Mouse (Mus musculus) erythroblast, embryonic 14.5 days (primary cell): ENCODE data around the gene Ces3b. TPM values are rescaled to one million over a fixed set of nuclear protein-coding genes. Genes with fewer than 3 reads are reported as not detected.
"Not testable (repeated sequence)": the region's sequence is repeated elsewhere in the genome, so short reads cannot be mapped to it uniquely, and the experiment has no call there.

Experiments
- H3K27me3 ChIP-seq: 2 replicates; pipeline ENCODE4 v1.6.1; 2012; ENCODE audit warnings: inconsistent platforms; ENCODE audit not compliant: control insufficient read depth
- H3K36me3 ChIP-seq: 2 replicates; pipeline ENCODE4 v1.6.1; 2012; ENCODE audit warnings: mild to moderate bottlenecking, inconsistent platforms; ENCODE audit not compliant: control insufficient read depth
- H3K4me1 ChIP-seq: 2 replicates; pipeline ENCODE4 v1.6.1; 2012; ENCODE audit warnings: inconsistent platforms; ENCODE audit not compliant: control insufficient read depth
- H3K4me3 ChIP-seq: replicated peaks from 2 replicates; pipeline ENCODE3; 2012; ENCODE audit warnings: moderate library complexity, mild to moderate bottlenecking, inconsistent platforms
- H3K9me3 ChIP-seq: 2 replicates; pipeline ENCODE4 v1.6.1; 2012; ENCODE audit warnings: low read length, inconsistent platforms, mixed read lengths; ENCODE audit not compliant: control insufficient read depth
- GATA1 ChIP-seq: IDR thresholded peaks from 2 replicates; pipeline ENCODE4 v1.6.1; 2012; ENCODE audit warnings: low read length, inconsistent platforms, mixed read lengths
- TAL1 ChIP-seq: IDR thresholded peaks from 3 replicates; pipeline ENCODE4 v1.6.1; 2012; ENCODE audit warnings: low read length, inconsistent platforms, mixed read lengths
- polyA plus RNA-seq: library from polyadenylated mRNA; stranded (reverse); fragments of >175 nt; gene quantifications from 2 replicates; pipeline ENCODE4 v1.2.3, GENCODE M21; 2012

The Ces3b gene
- polyA plus RNA-seq, 1 experiment = not detected

DNA sequence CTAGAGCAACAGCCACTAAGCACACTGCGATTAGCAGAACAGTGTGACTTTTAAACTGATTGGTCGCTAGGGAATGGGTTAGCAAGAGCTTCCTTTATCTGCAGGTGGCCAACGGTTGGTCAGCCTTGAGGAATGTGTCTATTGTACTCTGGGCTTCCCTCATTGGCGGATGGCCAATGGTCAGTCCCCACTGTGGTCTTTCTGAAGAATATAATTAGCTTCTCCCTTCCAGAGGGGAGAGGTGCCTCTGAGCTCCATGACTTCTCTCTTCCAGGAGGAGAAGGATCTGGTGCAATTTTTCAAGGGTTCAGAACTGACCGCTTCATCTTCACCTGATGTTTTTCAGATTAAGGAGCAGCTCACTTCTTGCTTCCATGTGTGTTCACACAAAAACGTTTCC, 6.5 kb upstream of the Ces3b start:
- no peaks in the 10 kb centered on the region for H3K9me3 ChIP-seq
- no peaks in the 10 kb centered on the region for H3K27me3 ChIP-seq
- H3K4me3 ChIP-seq = no peak overlapping the region
- TF ChIP-seq GATA1 (no peak), TAL1 (no peak)
- no peaks in the 10 kb centered on the region for H3K4me1 ChIP-seq
- H3K36me3 ChIP-seq = no peaks in the 10 kb centered on the region

DNA sequence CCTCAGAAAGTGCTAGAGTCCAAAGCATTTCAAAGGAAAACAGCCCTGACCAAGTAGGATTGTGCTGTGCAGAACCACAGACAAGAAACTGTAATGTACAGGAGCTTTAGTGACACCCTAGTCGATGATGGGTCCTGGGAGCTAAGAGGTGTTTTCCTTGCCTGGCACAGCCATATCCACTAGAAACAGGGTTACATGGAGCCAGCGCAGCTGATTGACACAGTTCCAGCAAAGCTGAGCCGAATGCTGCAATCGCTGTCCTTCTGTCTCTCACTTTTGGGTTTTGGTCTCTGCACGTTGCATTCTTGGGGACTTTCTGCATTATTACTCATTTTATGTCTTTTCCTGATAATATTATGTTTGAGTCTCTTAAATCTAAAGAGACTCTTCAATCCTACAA, 5.0 kb upstream of the Ces3b start:
- H3K4me1 ChIP-seq = no peaks in the 10 kb centered on the region
- TF ChIP-seq GATA1 (no peak), TAL1 (no peak)
- no peaks in the 10 kb centered on the region for H3K27me3 ChIP-seq
- H3K4me3 ChIP-seq = no peak overlapping the region
- no peaks in the 10 kb centered on the region for H3K36me3 ChIP-seq
- H3K9me3 ChIP-seq = no peaks in the 10 kb centered on the region

DNA sequence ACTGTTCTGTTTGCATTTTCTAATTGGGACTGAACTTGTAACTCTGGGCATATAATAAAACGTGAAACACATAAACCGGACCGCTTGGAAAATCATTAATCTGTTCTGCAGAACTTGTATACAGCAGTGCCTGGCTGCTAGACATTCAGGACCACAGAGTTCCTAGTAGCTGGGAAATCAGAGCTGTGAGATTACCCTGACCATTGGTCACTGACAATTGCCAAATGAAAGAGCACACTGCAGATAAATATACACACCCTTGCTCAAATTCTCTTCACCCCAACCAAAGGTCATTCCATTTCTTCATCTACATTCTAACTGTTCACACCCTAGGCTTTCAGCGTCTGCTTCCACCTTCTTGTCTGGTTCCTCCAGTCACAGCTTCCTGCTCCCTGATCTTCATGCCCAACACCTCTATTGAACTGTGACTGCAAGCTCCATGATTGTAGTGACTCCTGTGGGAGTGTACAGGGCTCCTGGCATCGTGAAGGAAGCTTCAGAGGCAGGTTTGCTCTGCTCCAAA, 2.7 kb upstream of the Ces3b start:
- no peaks in the 10 kb centered on the region for H3K9me3 ChIP-seq
- no peaks in the 10 kb centered on the region for H3K36me3 ChIP-seq
- no peak overlapping the region for H3K4me3 ChIP-seq
- H3K4me1 ChIP-seq = no peaks in the 10 kb centered on the region
- H3K27me3 ChIP-seq = no peaks in the 10 kb centered on the region
- no peak for TF ChIP-seq TAL1
- no peak for TF ChIP-seq GATA1

DNA sequence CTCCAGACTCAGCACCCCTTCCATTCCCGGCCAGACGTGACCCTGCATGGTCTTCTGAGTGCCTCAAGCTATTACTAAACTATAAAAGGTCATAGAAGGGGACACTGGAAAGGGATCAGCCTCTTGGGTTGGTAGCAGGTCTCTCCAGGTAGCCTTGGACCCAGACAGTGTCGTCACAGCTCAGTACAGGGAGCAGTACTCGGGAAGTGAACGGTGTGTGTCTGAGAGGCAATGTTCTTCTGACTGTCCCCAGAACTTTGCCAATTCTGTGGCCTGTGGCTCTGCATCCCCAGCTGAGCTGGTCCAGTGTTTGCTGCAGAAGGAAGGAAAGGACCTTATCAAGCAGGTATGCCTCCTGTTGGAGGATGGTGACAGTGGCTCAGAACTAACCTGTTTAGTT, 4.6 kb downstream of the Ces3b start:
- not testable (repeated sequence) for H3K36me3 ChIP-seq, H3K4me1 ChIP-seq, H3K27me3 ChIP-seq, H3K9me3 ChIP-seq, H3K4me3 ChIP-seq

DNA sequence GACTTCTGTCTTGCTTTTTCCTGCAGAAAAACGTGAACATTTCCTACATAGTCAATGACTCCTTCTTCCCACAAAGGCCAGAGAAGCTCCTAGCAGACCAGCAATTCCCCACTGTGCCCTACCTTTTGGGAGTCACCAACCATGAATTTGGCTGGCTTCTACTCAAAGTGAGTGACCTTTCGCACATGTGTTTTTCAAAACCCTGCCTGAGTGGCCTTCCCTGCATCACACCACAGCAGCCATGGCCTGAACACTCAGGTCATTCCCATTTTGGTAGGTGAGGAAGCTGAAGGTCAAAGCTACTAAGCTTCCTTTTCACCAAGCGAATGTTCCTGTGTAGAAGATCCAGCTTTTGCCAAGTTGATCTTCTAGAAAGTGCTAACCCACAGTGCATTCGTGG, 5.0 kb downstream of the Ces3b start:
- no peak for TF ChIP-seq TAL1
- TF ChIP-seq GATA1 = no peak
- H3K27me3 ChIP-seq = no peaks in the 10 kb centered on the region
- H3K36me3 ChIP-seq = no peaks in the 10 kb centered on the region
- no peak overlapping the region for H3K4me3 ChIP-seq
- no peaks in the 10 kb centered on the region for H3K9me3 ChIP-seq
- no peaks in the 10 kb centered on the region for H3K4me1 ChIP-seq

DNA sequence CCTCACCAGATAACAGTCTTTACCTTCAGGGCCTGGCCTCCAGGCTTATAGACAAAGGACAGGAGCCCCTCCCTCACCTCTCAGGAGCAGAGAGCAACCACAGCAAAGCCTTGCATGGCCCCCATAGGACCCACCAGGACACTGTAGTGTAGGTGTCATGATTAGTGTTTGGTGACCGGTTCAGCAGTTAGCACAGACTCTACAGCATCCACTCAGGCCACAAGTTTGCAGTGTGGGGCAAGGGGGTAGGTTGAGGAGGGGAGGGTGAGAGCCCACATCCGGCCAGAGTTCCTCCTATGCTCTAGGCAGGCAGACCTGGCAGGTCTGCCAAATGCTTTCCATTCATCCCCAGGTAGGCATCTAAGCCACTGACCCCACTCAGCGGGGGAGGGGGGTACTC, 10.4 kb downstream of the Ces3b start:
- TF ChIP-seq GATA1 = no peak
- no peak for TF ChIP-seq TAL1
- Histone ChIP-seq H3K27me3 (no peaks in the 10 kb centered on the region), H3K36me3 (no peaks in the 10 kb centered on the region), H3K9me3 (no peaks in the 10 kb centered on the region), H3K4me3 (no peak overlapping the region), H3K4me1 (no peaks in the 10 kb centered on the region)

DNA sequence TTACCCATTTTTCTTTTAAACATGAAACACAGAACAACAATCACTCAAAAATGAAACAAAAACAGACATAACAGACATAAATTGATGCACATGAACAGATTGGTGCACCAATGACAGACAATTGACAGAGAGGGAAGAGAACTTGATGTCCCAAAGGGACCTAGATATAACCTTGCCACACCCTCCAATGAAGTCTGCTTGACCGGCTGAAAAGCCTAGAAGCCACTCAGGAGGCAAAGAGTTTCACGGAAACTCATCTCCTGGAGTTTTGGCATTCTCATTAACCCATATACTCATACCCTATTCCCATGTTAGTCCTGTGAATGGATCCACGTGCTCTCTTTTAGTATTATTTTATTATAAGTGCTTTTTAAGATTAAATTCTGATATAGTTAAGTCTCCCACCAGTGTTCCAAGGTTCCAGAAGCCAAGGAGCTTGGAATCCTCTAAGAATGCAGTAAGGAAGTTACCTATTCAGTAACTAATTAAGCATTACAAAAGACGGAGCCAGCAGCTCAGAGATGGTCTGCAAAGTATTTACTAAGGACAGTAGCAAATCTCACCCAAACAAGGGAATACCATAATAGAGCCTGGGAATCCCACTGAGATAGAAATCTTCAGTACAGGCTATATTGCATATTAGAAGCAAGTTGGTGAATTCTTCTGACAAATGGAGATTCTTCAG, 18.7 kb downstream of the Ces3b start:
- H3K27me3 ChIP-seq, H3K4me3 ChIP-seq, H3K36me3 ChIP-seq, H3K4me1 ChIP-seq, H3K9me3 ChIP-seq: not testable (repeated sequence)

DNA sequence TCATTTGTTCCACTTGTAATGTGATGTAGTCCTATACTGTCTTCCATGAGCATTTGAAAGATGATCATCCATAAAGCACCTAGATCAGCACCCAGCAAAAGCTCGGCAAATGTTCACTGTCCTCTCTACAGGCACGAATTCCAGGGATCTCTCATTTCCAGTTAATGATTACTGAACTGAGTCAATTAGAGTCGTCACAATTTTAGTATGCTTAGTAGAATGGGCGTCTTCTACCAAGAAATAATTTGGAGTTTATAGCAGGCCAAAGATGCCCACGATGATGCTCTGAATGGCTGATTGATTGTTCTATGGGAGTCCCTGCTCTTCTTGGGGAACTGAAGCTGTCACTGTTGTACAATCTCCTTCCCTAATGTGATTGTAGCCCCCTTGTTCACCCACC, 20.1 kb downstream of the Ces3b start:
- H3K4me1 ChIP-seq, H3K27me3 ChIP-seq, H3K4me3 ChIP-seq, H3K36me3 ChIP-seq, H3K9me3 ChIP-seq: not testable (repeated sequence)

DNA sequence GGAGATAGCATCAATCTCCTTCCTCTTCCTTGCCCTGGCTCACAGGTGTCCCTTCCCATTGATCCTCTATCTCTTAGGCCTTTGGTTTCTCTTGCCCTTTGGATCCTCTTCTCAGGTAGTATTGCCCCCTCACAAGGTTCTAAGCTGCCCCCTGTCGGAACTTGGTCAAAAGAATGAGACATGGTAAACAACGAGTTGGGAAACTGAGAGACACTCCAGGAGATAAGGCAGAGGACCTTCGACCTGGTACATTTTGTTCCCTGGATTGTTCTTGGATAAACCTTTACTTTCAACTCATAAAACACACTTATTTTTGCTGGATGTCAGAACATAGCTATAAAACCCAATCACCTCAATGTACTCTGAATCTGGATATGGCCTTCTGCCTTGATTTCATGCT, 20.7 kb downstream of the Ces3b start:
- TF ChIP-seq TAL1 (no peak), GATA1 (no peak)
- Histone ChIP-seq H3K36me3 (no peaks in the 10 kb centered on the region), H3K4me1 (no peaks in the 10 kb centered on the region), H3K9me3 (peaks cover 2% of the 10 kb centered on the region; the same call in 1 of the 2 replicates), H3K27me3 (no peaks in the 10 kb centered on the region), H3K4me3 (no peak overlapping the region)

DNA sequence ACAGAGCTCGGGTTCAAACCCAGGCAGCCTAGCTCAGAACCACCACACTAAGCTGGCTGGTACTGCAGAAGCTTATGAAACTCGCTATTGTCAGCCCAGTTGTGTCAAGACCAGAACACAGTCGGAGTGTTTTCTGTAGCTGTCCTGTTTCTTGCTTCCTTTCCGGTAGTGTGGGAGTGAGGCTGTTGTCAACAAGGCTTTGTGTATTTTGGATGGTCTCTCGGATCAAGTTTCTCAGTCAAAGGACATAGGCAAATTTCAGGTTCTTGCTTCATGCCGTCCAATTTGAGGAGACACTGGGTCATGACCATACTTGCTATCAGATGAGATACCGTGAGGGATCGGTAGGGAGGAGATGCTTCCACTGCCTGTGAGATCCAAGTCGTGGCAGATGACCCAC, 46.3 kb downstream of the Ces3b start:
- Histone ChIP-seq H3K36me3 (no peaks in the 10 kb centered on the region), H3K27me3 (no peaks in the 10 kb centered on the region), H3K4me3 (no peak overlapping the region), H3K9me3 (no peaks in the 10 kb centered on the region), H3K4me1 (no peaks in the 10 kb centered on the region)
- no peak for TF ChIP-seq GATA1
- no peak for TF ChIP-seq TAL1
